Mouse (Mus musculus) cerebellum, adult 2 months (tissue): ENCODE data around the gene Gpd1l.

Experiments
- CTCF ChIP-seq: fragments of 200-500 bp; IDR thresholded peaks from 2 replicates; pipeline ENCODE4 v1.5.1; 2011; ENCODE audit warnings: low read depth, mild to moderate bottlenecking, control low read depth, low read length, moderate library complexity, borderline replicate concordance; ENCODE audit not compliant: insufficient read depth
- POLR2A ChIP-seq: fragments of 200-500 bp; IDR thresholded peaks from 2 replicates; pipeline ENCODE4 v1.6.1; 2011; ENCODE audit warnings: low read length, control low read depth, borderline replicate concordance; ENCODE audit not compliant: insufficient read depth

DNA sequence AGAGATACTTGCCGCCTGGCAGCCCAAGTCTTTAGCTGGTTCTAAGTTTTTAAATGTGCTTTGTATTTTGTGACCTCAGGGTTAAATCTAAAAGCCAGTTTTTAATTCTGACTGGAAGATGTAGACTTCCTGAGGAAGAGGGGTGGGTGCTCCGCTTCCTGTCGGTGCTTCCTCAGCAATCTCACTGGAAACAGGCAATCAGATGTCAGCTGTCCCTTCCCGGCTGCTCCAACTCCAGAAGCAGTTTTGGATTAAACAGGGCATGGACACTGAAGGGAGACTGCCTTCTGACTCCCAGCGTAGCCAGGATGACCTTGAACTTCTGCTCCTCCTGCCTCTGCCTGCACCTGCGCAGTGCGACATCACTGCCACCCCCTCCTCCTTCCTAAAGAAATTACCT, 26.3 kb downstream of the Gpd1l start:
- TF ChIP-seq CTCF: no peak
- TF ChIP-seq POLR2A: no peak
